Mouse (Mus musculus): Measurements from ENCODE around the gene Tm9sf3.

- TF ChIP-seq CTCF (IDR thresholded peaks at IDR 0.05; ENCODE audit: low read depth, low read length) (no peak), POLR2A (IDR thresholded peaks at IDR 0.05; ENCODE audit: insufficient read depth, low read length) (no peak)
Measured at GRCm38 (mm10) chr19:41248271-41248670, 15.5 kb downstream of the Tm9sf3 start.
